Mouse (Mus musculus): ENCODE data around the gene Stmn3. TPM values are rescaled to one million over a fixed set of nuclear protein-coding genes. Genes with fewer than 3 reads are reported as not detected.

Stmn3 gene
- total and polyA plus RNA-seq, 3 experiments = not detected

DNA sequence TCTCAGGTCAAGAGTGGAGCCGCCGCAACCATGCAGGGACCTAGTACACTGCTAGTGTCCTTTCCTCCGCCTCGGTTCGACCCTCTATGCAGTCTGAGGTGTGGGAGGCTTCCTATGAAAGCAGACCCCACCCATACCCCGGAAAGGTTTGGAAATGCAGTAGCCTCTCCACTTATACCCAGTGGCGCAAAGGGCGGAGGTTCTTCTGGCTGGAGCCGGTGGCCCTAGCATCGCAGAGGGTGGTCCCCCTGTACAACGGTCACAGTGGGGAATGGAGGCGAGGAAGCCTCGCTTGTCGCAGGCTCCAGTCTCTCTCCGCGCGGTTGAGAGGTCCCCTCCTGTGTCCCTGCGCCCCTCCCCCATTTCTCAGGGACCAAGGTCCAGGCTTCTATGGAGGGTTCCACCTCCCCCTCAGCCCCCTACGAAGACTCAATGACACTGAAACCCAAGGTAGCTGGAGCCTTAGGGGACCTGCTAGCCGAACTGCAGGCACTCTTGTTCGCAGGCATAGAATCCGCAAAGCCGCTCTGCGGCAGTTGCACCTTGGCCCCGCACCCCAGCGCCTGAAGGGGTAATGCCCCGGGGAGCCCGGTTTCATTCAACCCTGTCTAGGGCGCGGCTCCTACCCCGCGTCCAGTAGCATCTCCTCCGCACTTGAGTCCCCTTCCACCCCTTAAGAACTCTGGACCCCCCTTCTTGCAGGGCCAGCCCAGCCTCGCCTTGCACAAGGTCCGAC lies 788 bp downstream of the Stmn3 start:
- no peak overlapping the region for H3K27ac ChIP-seq (ENCODE audit: insufficient read depth, low read depth)
- no peak overlapping the region for H3K9ac ChIP-seq (ENCODE audit: insufficient read depth, low read depth)
- H3K4me3 ChIP-seq (replicated peaks in 1 of 3; ENCODE audit: low read depth in 2 of 3, low read length in 2 of 3, poor library complexity in 1 of 3) = no peak overlapping the region
- no peak for TF ChIP-seq CHD2 (IDR thresholded peaks at IDR 0.05; ENCODE audit: low read length)
- TF ChIP-seq JUND (conservative IDR thresholded peaks at IDR 0.05; ENCODE audit: low read depth, low read length) = no peak
- TF ChIP-seq E2F4 (IDR thresholded peaks at IDR 0.05; ENCODE audit: insufficient replicate concordance, low read depth, low read length) = no peak
- no peak for TF ChIP-seq RCOR1 (conservative IDR thresholded peaks at IDR 0.05; ENCODE audit: low read depth, low read length)
- TF ChIP-seq TCF12 (IDR thresholded peaks at IDR 0.05; ENCODE audit: low read depth, low read length) = no peak
- TF ChIP-seq JUN (IDR thresholded peaks at IDR 0.05; ENCODE audit: insufficient read depth, low read depth, low read length) = no peak
- no peak for TF ChIP-seq MYC (IDR thresholded peaks at IDR 0.05; ENCODE audit: low read depth, low read length)
- no peak for TF ChIP-seq NRF1 (IDR thresholded peaks at IDR 0.05; ENCODE audit: low read depth, low read length)
- TF ChIP-seq POLR2A (IDR thresholded peaks at IDR 0.05; ENCODE audit: low read depth, low read length) = no peak
- TF ChIP-seq RAD21 (IDR thresholded peaks at IDR 0.05; ENCODE audit: low read depth, low read length) = no peak
- no peak for TF ChIP-seq IRF4 (IDR thresholded peaks at IDR 0.05; ENCODE audit: low read depth, low read length)
- TF ChIP-seq ZMIZ1 (IDR thresholded peaks at IDR 0.05; ENCODE audit: low read depth, low read length) = no peak
- TF ChIP-seq MEF2A (IDR thresholded peaks at IDR 0.05; ENCODE audit: borderline replicate concordance, low read depth, low read length) = no peak
- TF ChIP-seq UBTF (IDR thresholded peaks at IDR 0.05; ENCODE audit: low read depth, low read length) = no peak
- no peak for TF ChIP-seq ZC3H11A (IDR thresholded peaks at IDR 0.05; ENCODE audit: low read depth, low read length)
- no peak for TF ChIP-seq GABPA (IDR thresholded peaks at IDR 0.05; ENCODE audit: insufficient replicate concordance, low read depth, low read length)
- TF ChIP-seq MAFK (IDR thresholded peaks at IDR 0.05; ENCODE audit: insufficient replicate concordance, low read length) = no peak
- H3K36me3 ChIP-seq (replicated peaks in 1 of 2; ENCODE audit: control insufficient read depth in 1 of 2, insufficient read depth in 1 of 2, low read length in 1 of 2) = no peaks in the 10 kb centered on the region
- no peak overlapping the region for H3K4me2 ChIP-seq (ENCODE audit: insufficient read depth, low read depth, poor library complexity, severe bottlenecking)
- H3K27me3 ChIP-seq (replicated peaks) = peaks cover 58% of the 10 kb centered on the region
- H3K79me2 ChIP-seq (replicated peaks; ENCODE audit: control insufficient read depth, extremely low read depth, insufficient read depth, poor library complexity, severe bottlenecking) = no peaks in the 10 kb centered on the region
- dilution Hi-C loops (cut with MboI; ENCODE audit: extremely low pct_ligation_motif_present, extremely low pct_unique_long_range_greater_than_20kb, low sequenced_read_pairs) (no loop called here), in situ Hi-C loops (cut with MboI; ENCODE audit: low pct_ligation_motif_present, low pct_unique_long_range_greater_than_20kb, low sequenced_read_pairs) (no loop called here)
- no peak for DNase-seq (ENCODE audit: extremely low read depth)
- no peaks in the 10 kb centered on the region for H3K4me1 ChIP-seq (ENCODE audit: control insufficient read depth in 1 of 2, insufficient read depth in 2 of 2)
- no peaks in the 10 kb centered on the region for H3K9me3 ChIP-seq (replicated peaks; ENCODE audit: low read length)

DNA sequence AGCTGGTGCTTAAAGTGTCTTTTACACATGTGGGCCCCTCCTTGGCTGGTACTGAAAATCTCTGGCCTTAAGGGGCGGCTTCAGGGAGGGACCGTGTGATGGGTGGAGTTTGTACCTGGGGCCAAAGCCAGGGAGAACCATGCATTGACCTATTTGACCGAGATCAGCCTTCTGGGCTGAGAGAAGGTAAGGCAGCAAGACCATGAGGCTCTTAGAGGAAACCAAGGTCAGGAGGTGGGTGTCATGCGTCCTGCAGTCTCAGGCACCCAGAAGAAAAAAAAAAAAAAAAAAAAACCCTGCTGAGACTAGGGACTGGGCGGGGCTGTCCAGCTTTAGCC lies 1.3 kb downstream of the Stmn3 start:
- peak; percentile 11; the same call in 1 of the 2 replicates for TF ChIP-seq ZNF384 (IDR thresholded peaks at IDR 0.05; ENCODE audit: low read depth, low read length)
- TF ChIP-seq EP300 (IDR thresholded peaks at IDR 0.05; ENCODE audit: low read length) = no peak
- no peak for TF ChIP-seq E2F4 (IDR thresholded peaks at IDR 0.05; ENCODE audit: insufficient replicate concordance, low read depth, low read length)
- TF ChIP-seq MAZ (IDR thresholded peaks at IDR 0.05; ENCODE audit: low read depth, low read length) = no peak
- Histone ChIP-seq H3K27me3 (replicated peaks) (peaks cover 58% of the 10 kb centered on the region), H3K9me3 (replicated peaks; ENCODE audit: low read length) (no peaks in the 10 kb centered on the region), H3K79me2 (replicated peaks; ENCODE audit: control insufficient read depth, extremely low read depth, insufficient read depth, poor library complexity, severe bottlenecking) (no peaks in the 10 kb centered on the region), H3K4me3 (replicated peaks in 1 of 3; ENCODE audit: low read depth in 2 of 3, low read length in 2 of 3, poor library complexity in 1 of 3) (no peak overlapping the region), H3K4me1 (ENCODE audit: control insufficient read depth in 1 of 2, insufficient read depth in 2 of 2) (no peaks in the 10 kb centered on the region), H3K4me2 (ENCODE audit: insufficient read depth, low read depth, poor library complexity, severe bottlenecking) (no peak overlapping the region), H3K36me3 (replicated peaks in 1 of 2; ENCODE audit: control insufficient read depth in 1 of 2, insufficient read depth in 1 of 2, low read length in 1 of 2) (no peaks in the 10 kb centered on the region), H3K9ac (ENCODE audit: insufficient read depth, low read depth) (no peak overlapping the region), H3K27ac (ENCODE audit: insufficient read depth, low read depth) (no peak overlapping the region)
- in situ Hi-C loops (cut with MboI; ENCODE audit: low pct_ligation_motif_present, low pct_unique_long_range_greater_than_20kb, low sequenced_read_pairs) (no loop called here), dilution Hi-C loops (cut with MboI; ENCODE audit: extremely low pct_ligation_motif_present, extremely low pct_unique_long_range_greater_than_20kb, low sequenced_read_pairs) (no loop called here)
- no peak for DNase-seq (ENCODE audit: extremely low read depth)

Measured in CH12.LX (cell line).